Mouse (Mus musculus) liver, embryonic 16.5 days (tissue): ENCODE measurements around the gene Arhgef3. TPM values are rescaled to one million over a fixed set of nuclear protein-coding genes. Genes with fewer than 3 reads are reported as not detected.

Experiments
- ATAC-seq: fragments of 200-750 bp; cut with Nextera tagmentation; 2 replicates; pipeline ENCODE4 v1.8.0; 2017; ENCODE audit warnings: low read depth, mild to moderate bottlenecking, moderate number of reproducible peaks, moderate library complexity
- H3K27ac ChIP-seq: fragments of 300-500 bp; sonication (generic); 2 replicates; pipeline ENCODE4 v1.5.1; 2014; ENCODE audit warnings: mild to moderate bottlenecking, low read length
- H3K27me3 ChIP-seq: fragments of 300-500 bp; sonication (generic); 2 replicates; pipeline ENCODE4 v1.6.1; 2014; ENCODE audit warnings: low read depth, low read length, mixed read lengths; ENCODE audit not compliant: control insufficient read depth, insufficient read depth
- H3K36me3 ChIP-seq: fragments of 300-500 bp; sonication (generic); 2 replicates; pipeline ENCODE4 v1.6.1; 2014; ENCODE audit warnings: mild to moderate bottlenecking; ENCODE audit not compliant: control insufficient read depth, insufficient read depth
- H3K4me1 ChIP-seq: fragments of 300-500 bp; sonication (generic); 2 replicates; pipeline ENCODE4 v1.6.1; 2014; ENCODE audit warnings: low read depth, low read length, mixed read lengths; ENCODE audit not compliant: control insufficient read depth
- H3K4me2 ChIP-seq: fragments of 300-500 bp; sonication (generic); 2 replicates; pipeline ENCODE4 v1.6.1; 2014; ENCODE audit warnings: low read depth, low read length, mixed read lengths
- H3K4me3 ChIP-seq: fragments of 300-500 bp; sonication (generic); 2 replicates; pipeline ENCODE4 v1.5.1; 2014; ENCODE audit warnings: low read depth, mild to moderate bottlenecking, low read length
- H3K9ac ChIP-seq: fragments of 300-500 bp; sonication (generic); 2 replicates; pipeline ENCODE4 v1.6.1; 2014; ENCODE audit warnings: low read depth, low read length
- H3K9me3 ChIP-seq: fragments of 300-500 bp; sonication (generic); replicated peaks from 2 replicates; pipeline ENCODE4 v1.6.1; 2016; ENCODE audit warnings: low read length; ENCODE audit not compliant: control insufficient read depth
- WGBS: fragments of 180-500 bp; shearing (Covaris S2); extraction: QIAGEN DNeasy Blood & Tissue Kit; methylation state at CpG from one replicate; pipeline ENCODE4 v1.1.7; 2014; ENCODE audit not compliant: insufficient replicate concordance; 5-methylcytosine and 5-hydroxymethylcytosine counted together
- polyA plus RNA-seq: library from polyadenylated mRNA; unstranded; fragments of >200 nt; fragmentation: Nextera tagmentation; extraction: Ambion mirVana; gene quantifications from 2 replicates; pipeline ENCODE4 v1.2.1, GENCODE M21; 2015

Arhgef3 gene
- polyA plus RNA-seq, 1 experiment from 2014 or later = 12.5 TPM

DNA sequence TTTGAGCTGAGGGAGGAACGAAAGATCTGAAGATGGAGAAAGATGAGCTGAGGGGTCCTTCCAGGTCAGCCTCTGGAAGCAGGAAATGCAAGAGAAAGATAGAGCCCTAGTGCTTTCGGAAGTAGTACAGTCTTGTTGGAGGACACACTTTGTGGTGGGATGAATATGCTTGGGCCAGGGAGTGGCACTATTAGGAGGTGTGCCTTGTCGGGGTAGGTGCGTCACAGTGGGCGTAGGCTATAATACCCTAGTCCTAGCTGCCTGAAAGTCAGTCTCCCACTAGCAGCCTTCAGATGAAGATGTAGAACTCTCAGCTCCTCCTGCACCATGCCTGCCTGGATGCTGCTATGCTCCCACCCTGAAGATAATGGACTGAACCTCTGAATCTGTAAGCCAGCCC lies 34.7 kb downstream of the Arhgef3 start:
- H3K27ac ChIP-seq = no peak overlapping the region
- ATAC-seq = no peak
- no peak overlapping the region for H3K9ac ChIP-seq
- no peak overlapping the region for H3K4me3 ChIP-seq
- H3K4me2 ChIP-seq = no peak overlapping the region
- no peaks in the 10 kb centered on the region for H3K9me3 ChIP-seq
- WGBS = 69% methylated on average over 5 of the region's 5 CpGs
- H3K27me3 ChIP-seq = no peaks in the 10 kb centered on the region
- no peaks in the 10 kb centered on the region for H3K36me3 ChIP-seq
- H3K4me1 ChIP-seq = no peaks in the 10 kb centered on the region

DNA sequence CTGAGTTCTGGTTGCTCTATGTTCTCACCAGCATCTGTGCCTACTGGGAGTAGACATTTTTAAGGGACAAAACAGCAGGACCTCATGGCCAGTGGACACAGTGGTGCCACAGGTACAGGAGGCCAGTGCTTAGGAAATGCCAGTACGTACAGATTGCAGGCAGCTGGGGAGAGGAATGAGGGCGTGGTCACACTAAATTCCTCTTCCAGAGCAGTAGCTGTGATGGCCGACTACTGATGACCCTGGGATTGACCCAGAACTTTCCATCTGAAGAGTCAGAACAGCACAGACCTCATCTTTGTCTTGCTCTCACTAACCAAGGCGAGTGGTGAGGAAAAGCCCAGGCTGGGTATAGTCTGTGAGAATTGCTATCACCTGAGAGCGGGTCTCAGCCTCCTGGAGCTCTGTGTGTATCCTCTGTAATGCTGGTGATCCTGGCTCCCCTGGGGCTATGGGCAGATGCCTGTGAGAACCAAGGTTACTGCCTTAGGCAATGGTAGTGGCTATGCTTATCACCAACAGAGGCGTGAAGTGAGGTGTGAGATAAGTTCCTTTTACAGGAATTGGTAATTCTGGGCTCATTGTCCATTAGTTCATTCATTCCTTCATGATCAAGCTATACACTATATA lies 35.4 kb downstream of the Arhgef3 start:
- 37% methylated on average over 6 of the region's 6 CpGs for WGBS
- Histone ChIP-seq H3K36me3 (no peaks in the 10 kb centered on the region), H3K27me3 (no peaks in the 10 kb centered on the region), H3K9ac (no peak overlapping the region), H3K4me1 (no peaks in the 10 kb centered on the region), H3K9me3 (no peaks in the 10 kb centered on the region), H3K27ac (no peak overlapping the region), H3K4me2 (no peak overlapping the region), H3K4me3 (no peak overlapping the region)
- ATAC-seq = no peak

DNA sequence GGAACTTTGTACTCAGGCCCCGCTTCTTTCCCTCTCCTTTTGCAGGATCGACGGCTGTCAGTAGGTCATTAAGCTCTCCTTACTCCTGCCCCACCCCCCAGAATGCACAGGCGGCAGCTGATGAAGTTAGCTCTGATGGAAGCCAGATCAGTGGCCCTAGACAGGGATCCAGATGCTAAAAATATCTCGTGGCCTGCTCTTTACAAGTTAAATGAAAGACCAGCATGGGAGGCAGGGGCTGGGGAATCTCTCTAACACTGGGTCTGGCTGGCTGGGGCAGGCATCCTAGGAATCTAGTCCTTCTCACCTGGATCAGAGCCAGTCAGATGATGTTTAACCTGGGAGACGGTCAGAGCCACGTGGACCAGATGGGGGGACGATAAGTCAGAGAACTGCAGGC lies 36.7 kb downstream of the Arhgef3 start:
- Histone ChIP-seq H3K4me2 (no peak overlapping the region), H3K4me1 (no peaks in the 10 kb centered on the region), H3K4me3 (no peak overlapping the region), H3K9ac (no peak overlapping the region), H3K36me3 (no peaks in the 10 kb centered on the region), H3K9me3 (no peaks in the 10 kb centered on the region), H3K27ac (no peak overlapping the region), H3K27me3 (no peaks in the 10 kb centered on the region)
- ATAC-seq = no peak
- WGBS = 40% methylated on average over 8 of the region's 8 CpGs

DNA sequence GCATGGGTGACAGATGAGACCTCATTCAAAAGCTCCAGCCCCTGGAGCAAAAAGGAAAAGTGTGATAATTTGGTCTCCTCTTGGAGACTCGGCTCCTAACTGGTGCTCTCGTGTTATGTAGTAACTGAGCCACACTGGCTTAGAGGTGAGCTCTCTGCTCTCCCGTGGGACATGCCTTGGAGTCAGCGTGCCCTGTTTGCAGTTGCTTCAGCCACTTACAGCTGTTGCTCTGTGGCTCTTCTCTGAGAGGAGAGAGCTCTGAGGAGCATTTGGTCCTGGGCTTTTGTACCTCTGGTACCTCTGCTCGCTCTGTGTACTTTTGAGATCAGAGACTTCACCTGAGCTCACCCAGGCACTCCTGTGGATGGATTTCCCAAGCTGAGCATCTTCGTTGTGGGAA lies 40.4 kb downstream of the Arhgef3 start:
- no peaks in the 10 kb centered on the region for H3K4me1 ChIP-seq
- H3K4me3 ChIP-seq = no peak overlapping the region
- no peaks in the 10 kb centered on the region for H3K27me3 ChIP-seq
- ATAC-seq = no peak
- no peak overlapping the region for H3K27ac ChIP-seq
- H3K36me3 ChIP-seq = no peaks in the 10 kb centered on the region
- H3K4me2 ChIP-seq = no peak overlapping the region
- 44% methylated on average over 6 of the region's 6 CpGs for WGBS
- H3K9ac ChIP-seq = no peak overlapping the region
- H3K9me3 ChIP-seq = no peaks in the 10 kb centered on the region

DNA sequence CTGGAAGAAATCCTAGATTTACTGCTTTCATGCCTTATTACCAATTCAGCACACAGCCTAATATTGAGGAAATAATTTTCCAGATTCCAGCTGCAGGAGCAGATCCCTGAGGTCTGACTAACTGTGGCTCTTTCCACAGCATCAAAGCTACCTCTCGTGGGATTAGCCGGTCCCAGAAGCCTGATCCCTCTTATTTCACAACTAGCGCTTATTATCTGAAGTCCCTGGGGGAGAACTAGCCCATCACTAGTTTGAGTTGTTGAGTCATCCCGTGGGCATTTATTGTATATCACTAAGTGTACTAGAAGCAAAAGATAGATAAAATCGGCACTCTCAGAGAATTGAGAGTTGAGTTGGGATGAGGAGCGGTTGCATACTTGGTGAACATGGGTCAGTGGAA lies 41.3 kb downstream of the Arhgef3 start:
- 72% methylated on average over 6 of the region's 6 CpGs for WGBS
- Histone ChIP-seq H3K9ac (no peak overlapping the region), H3K4me2 (no peak overlapping the region), H3K27me3 (no peaks in the 10 kb centered on the region), H3K36me3 (no peaks in the 10 kb centered on the region), H3K4me3 (no peak overlapping the region), H3K4me1 (no peaks in the 10 kb centered on the region), H3K9me3 (no peaks in the 10 kb centered on the region), H3K27ac (no peak overlapping the region)
- no peak for ATAC-seq

DNA sequence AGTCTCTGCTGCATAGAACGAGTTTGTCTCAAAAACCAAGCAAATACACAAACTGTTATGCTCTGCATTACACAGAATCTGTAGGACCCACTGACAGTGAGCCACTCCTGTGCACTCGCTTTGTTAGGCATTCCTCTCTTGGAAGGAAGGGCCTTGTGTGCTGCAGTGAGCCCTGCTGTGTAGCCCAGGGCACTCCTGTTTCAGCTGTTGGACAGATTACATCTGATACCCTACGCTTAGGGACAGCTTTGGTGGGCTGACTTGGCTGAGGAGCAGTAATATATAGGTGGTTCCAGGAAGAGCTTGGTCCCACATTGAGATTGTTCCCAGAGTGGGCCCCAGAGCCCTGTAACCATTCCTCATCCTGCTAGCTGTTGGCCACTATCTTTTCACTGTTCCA lies 43.4 kb downstream of the Arhgef3 start:
- no peak overlapping the region for H3K9ac ChIP-seq
- ATAC-seq = no peak
- 49% methylated on average over 3 of the region's 3 CpGs for WGBS

DNA sequence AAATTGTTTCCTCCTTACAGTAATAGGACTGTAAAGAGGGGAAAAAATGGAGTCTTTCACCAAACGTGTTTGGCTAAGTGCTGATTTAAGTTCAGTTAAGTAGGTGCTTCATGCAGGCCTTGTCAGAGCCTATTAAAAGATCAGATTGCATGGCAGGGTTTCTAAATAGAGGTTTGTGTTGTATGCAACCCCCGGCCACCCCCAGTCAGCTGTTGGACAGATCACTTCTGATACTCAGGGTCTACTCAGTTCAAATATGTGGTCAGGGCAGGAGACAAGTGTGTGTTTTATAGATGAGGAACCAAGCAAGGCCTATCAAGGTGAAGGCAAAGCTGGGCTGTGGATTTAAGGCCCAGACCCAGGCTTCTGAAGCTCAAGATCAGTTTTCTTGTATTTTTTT lies 44.1 kb downstream of the Arhgef3 start:
- Histone ChIP-seq H3K9me3 (no peaks in the 10 kb centered on the region), H3K27ac (no peak overlapping the region), H3K4me3 (no peak overlapping the region), H3K9ac (no peak overlapping the region), H3K27me3 (no peaks in the 10 kb centered on the region), H3K4me1 (no peaks in the 10 kb centered on the region), H3K4me2 (no peak overlapping the region), H3K36me3 (no peaks in the 10 kb centered on the region)
- 48% methylated on average over 2 of the region's 2 CpGs for WGBS
- no peak for ATAC-seq

More for the DNA sequence above, 43.4 kb downstream of the Arhgef3 start:
- Histone ChIP-seq H3K36me3 (no peaks in the 10 kb centered on the region), H3K9me3 (no peaks in the 10 kb centered on the region), H3K4me2 (no peak overlapping the region), H3K27me3 (no peaks in the 10 kb centered on the region), H3K4me3 (no peak overlapping the region), H3K27ac (no peak overlapping the region), H3K4me1 (no peaks in the 10 kb centered on the region)

DNA sequence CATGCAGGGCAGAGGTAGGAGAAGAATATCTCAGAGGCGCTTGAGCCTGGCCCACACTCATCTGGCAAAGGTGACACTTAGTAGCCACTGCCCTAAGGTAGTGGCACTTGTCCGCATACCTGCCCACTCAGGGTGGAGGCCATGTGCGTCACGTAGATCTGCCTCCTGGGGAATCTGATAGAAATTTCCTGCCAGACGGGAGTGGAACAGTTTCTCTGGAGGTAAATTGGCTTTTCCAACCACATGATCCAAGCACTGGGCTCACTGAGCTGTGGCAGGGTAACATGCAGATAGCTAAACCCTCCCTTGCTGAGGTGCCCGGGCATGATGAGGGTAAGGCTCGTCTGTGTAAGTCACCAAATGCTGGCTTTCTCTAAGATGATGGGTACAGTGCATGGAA lies 46.1 kb downstream of the Arhgef3 start:
- WGBS = 59% methylated on average over 7 of the region's 7 CpGs
- no peaks in the 10 kb centered on the region for H3K36me3 ChIP-seq
- no peak overlapping the region for H3K4me3 ChIP-seq
- H3K27me3 ChIP-seq = no peaks in the 10 kb centered on the region
- H3K4me1 ChIP-seq = no peaks in the 10 kb centered on the region
- no peak overlapping the region for H3K9ac ChIP-seq
- no peak overlapping the region for H3K27ac ChIP-seq
- no peak overlapping the region for H3K4me2 ChIP-seq
- no peak for ATAC-seq
- no peaks in the 10 kb centered on the region for H3K9me3 ChIP-seq

DNA sequence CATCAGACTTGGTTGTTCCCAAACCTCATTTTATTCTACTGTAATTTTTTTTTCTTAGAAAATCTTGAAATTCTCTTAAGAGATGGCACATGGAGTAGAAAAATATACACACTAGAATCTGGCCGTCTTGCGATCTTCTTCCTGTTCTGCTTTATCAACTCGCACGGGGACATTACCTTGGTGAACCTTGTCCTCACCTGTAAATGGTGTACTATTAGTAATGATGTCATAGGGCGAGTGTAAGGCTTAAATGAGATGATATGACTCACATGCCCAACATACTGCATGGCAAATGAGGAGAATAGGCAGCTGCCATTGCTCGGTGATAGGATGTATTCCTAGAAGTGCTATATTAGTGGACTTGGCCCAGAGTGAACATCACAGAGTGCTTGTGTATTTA lies 49.9 kb downstream of the Arhgef3 start:
- no peaks in the 10 kb centered on the region for H3K27me3 ChIP-seq
- no peak overlapping the region for H3K4me2 ChIP-seq
- no peak overlapping the region for H3K9ac ChIP-seq
- WGBS = 68% methylated on average over 6 of the region's 6 CpGs
- no peak overlapping the region for H3K27ac ChIP-seq
- no peaks in the 10 kb centered on the region for H3K9me3 ChIP-seq
- H3K4me3 ChIP-seq = no peak overlapping the region
- no peaks in the 10 kb centered on the region for H3K4me1 ChIP-seq
- no peaks in the 10 kb centered on the region for H3K36me3 ChIP-seq
- no peak for ATAC-seq
